Mouse (Mus musculus): ENCODE measurements around the gene Hist1h2af. TPM values are rescaled to one million over a fixed set of nuclear protein-coding genes. Genes with fewer than 3 reads are reported as not detected.
"Not testable (repeated sequence)": the region's sequence is repeated elsewhere in the genome, so short reads cannot be mapped to it uniquely, and the experiment has no call there.

Gene Hist1h2af
- polyA plus RNA-seq, 1 experiment from 2014 or later = 8.3 TPM

GRCm38 (mm10) chr13:23550761-23551145, 17.0 kb downstream of the Hist1h2af start:
- Histone ChIP-seq H3K27me3 (no peaks in the 10 kb centered on the region), H3K9me3 (replicated peaks) (no peaks in the 10 kb centered on the region), H3K4me3 (replicated peaks) (peak overlapping the region; percentile 56), H3K9ac (peak overlapping the region; percentile 62), H3K4me1 (replicated peaks) (peaks cover 61% of the 10 kb centered on the region), H3K36me3 (replicated peaks) (no peaks in the 10 kb centered on the region), H3K27ac (replicated peaks) (peak overlapping the region; percentile 95), H3K4me2 (peak overlapping the region; percentile 64)
- WGBS (ENCODE audit: insufficient replicate concordance) = 1% methylated on average over 3 of the region's 3 CpGs
- peak; percentile 1 for ATAC-seq (ENCODE audit: insufficient read depth)

GRCm38 (mm10) chr13:23551146-23551834, 17.6 kb downstream of the Hist1h2af start, which contains the start of gene Hist1h4f:
TSS of gene Hist1h4f (minus strand) at chr13:23551648.
- not testable (repeated sequence) for H3K9me3 ChIP-seq (replicated peaks); H3K27me3 ChIP-seq; H3K36me3 ChIP-seq (replicated peaks)
- Histone ChIP-seq H3K4me1 (replicated peaks) (peaks cover 59% of the 10 kb centered on the region), H3K4me2 (peak within 1 kb of the TSS; percentile 64), H3K4me3 (replicated peaks) (peak within 1 kb of the TSS; percentile 56), H3K27ac (replicated peaks) (peak within 1 kb of the TSS; percentile 95), H3K9ac (peak within 1 kb of the TSS; percentile 62)
- WGBS (ENCODE audit: insufficient replicate concordance) = under 1% methylated on average over 47 of the region's 47 CpGs
- ATAC-seq (ENCODE audit: insufficient read depth) = peak; percentile 64

GRCm38 (mm10) chr13:23551931-23552914, 18.5 kb downstream of the Hist1h2af start:
- WGBS (ENCODE audit: insufficient replicate concordance) = 30% methylated on average over 8 of the region's 8 CpGs
- H3K4me1 ChIP-seq (replicated peaks) = peaks cover 56% of the 10 kb centered on the region

GRCm38 (mm10) chr13:23552962-23553361, 19.3 kb downstream of the Hist1h2af start, which contains the start of gene Hist1h1d:
TSS of gene Hist1h1d (plus strand) at chr13:23553262.
- H3K4me3 ChIP-seq (replicated peaks) = peak within 1 kb of the TSS; percentile 56
- no peaks in the 10 kb centered on the region for H3K27me3 ChIP-seq
- H3K4me1 ChIP-seq (replicated peaks) = peaks cover 57% of the 10 kb centered on the region
- H3K27ac ChIP-seq (replicated peaks) = peak within 1 kb of the TSS; percentile 97
- peak within 1 kb of the TSS; percentile 71 for H3K4me2 ChIP-seq
- H3K9me3 ChIP-seq (replicated peaks) = no peaks in the 10 kb centered on the region
- ATAC-seq (ENCODE audit: insufficient read depth) = no peak
- no peaks in the 10 kb centered on the region for H3K36me3 ChIP-seq (replicated peaks)
- peak within 1 kb of the TSS; percentile 72 for H3K9ac ChIP-seq

More at GRCm38 (mm10) chr13:23551931-23552914, 18.5 kb downstream of the Hist1h2af start:
- ATAC-seq (ENCODE audit: insufficient read depth) = no peak
- Histone ChIP-seq H3K27me3 (no peaks in the 10 kb centered on the region), H3K4me2 (peak overlapping the region; percentile 64), H3K36me3 (replicated peaks) (no peaks in the 10 kb centered on the region), H3K9me3 (replicated peaks) (no peaks in the 10 kb centered on the region), H3K4me3 (replicated peaks) (peak overlapping the region; percentile 56), H3K9ac (peak overlapping the region; percentile 62), H3K27ac (replicated peaks) (peak overlapping the region; percentile 95)

- peaks cover 49% of the 10 kb centered on the region for H3K4me1 ChIP-seq (replicated peaks)
- WGBS (ENCODE audit: insufficient replicate concordance) = 12% methylated on average over 9 of the region's 9 CpGs
- H3K27me3 ChIP-seq = no peaks in the 10 kb centered on the region
- no peak for ATAC-seq (ENCODE audit: insufficient read depth)
- H3K9me3 ChIP-seq (replicated peaks) = no peaks in the 10 kb centered on the region
- H3K4me3 ChIP-seq (replicated peaks) = peak overlapping the region; percentile 61
- no peaks in the 10 kb centered on the region for H3K36me3 ChIP-seq (replicated peaks)
- peak overlapping the region; percentile 72 for H3K9ac ChIP-seq
- H3K4me2 ChIP-seq = peak overlapping the region; percentile 71
- peak overlapping the region; percentile 97 for H3K27ac ChIP-seq (replicated peaks)
Observed at GRCm38 (mm10) chr13:23554393-23554792, 20.7 kb downstream of the Hist1h2af start.

GRCm38 (mm10) chr13:23554925-23555838, 21.5 kb downstream of the Hist1h2af start:
- WGBS (ENCODE audit: insufficient replicate concordance) = under 1% methylated on average over 54 of the region's 54 CpGs
- Histone ChIP-seq H3K4me2 (peak overlapping the region; percentile 71), H3K36me3 (replicated peaks) (no peaks in the 10 kb centered on the region), H3K27ac (replicated peaks) (peak overlapping the region; percentile 97), H3K27me3 (no peaks in the 10 kb centered on the region), H3K9ac (peak overlapping the region; percentile 72), H3K4me3 (replicated peaks) (peak overlapping the region; percentile 61), H3K9me3 (replicated peaks) (no peaks in the 10 kb centered on the region), H3K4me1 (replicated peaks) (peaks cover 44% of the 10 kb centered on the region)
- peak; percentile 72 for ATAC-seq (ENCODE audit: insufficient read depth)

- H3K4me2 ChIP-seq = peak overlapping the region; percentile 71
- under 1% methylated on average over 18 of the region's 18 CpGs for WGBS (ENCODE audit: insufficient replicate concordance)
- H3K9ac ChIP-seq = peak overlapping the region; percentile 72
- H3K27me3 ChIP-seq = no peaks in the 10 kb centered on the region
- H3K27ac ChIP-seq (replicated peaks) = peak overlapping the region; percentile 97
- no peaks in the 10 kb centered on the region for H3K9me3 ChIP-seq (replicated peaks)
- no peaks in the 10 kb centered on the region for H3K36me3 ChIP-seq (replicated peaks)
- ATAC-seq (ENCODE audit: insufficient read depth) = peak; percentile 41
- H3K4me1 ChIP-seq (replicated peaks) = peaks cover 46% of the 10 kb centered on the region
- peak overlapping the region; percentile 61 for H3K4me3 ChIP-seq (replicated peaks)
Observed at GRCm38 (mm10) chr13:23555839-23556416, 22.2 kb downstream of the Hist1h2af start.

- Histone ChIP-seq H3K9me3 (replicated peaks) (no peaks in the 10 kb centered on the region), H3K4me2 (peak overlapping the region; percentile 71), H3K27ac (replicated peaks) (peak overlapping the region; percentile 97), H3K4me1 (replicated peaks) (peaks cover 41% of the 10 kb centered on the region), H3K36me3 (replicated peaks) (no peaks in the 10 kb centered on the region), H3K27me3 (no peaks in the 10 kb centered on the region), H3K9ac (peak overlapping the region; percentile 53; the same call in 1 of the 2 replicates), H3K4me3 (replicated peaks) (peak overlapping the region; percentile 61)
- ATAC-seq (ENCODE audit: insufficient read depth) = no peak
- WGBS (ENCODE audit: insufficient replicate concordance) = 57% methylated on average over 3 of the region's 3 CpGs
Observed at GRCm38 (mm10) chr13:23556906-23557305, 23.2 kb downstream of the Hist1h2af start.

- Histone ChIP-seq H3K4me1 (replicated peaks) (peaks cover 45% of the 10 kb centered on the region), H3K4me2 (peak overlapping the region; percentile 61), H3K9ac (peak overlapping the region; percentile 56), H3K27ac (replicated peaks) (peak overlapping the region; percentile 80), H3K4me3 (replicated peaks) (peak overlapping the region; percentile 43)
- not testable (repeated sequence) for ATAC-seq (ENCODE audit: insufficient read depth); H3K36me3 ChIP-seq (replicated peaks); H3K27me3 ChIP-seq; H3K9me3 ChIP-seq (replicated peaks)
- 23% methylated on average over 2 of the region's 2 CpGs for WGBS (ENCODE audit: insufficient replicate concordance)
Observed at GRCm38 (mm10) chr13:23560699-23561098, 27.0 kb downstream of the Hist1h2af start.

- WGBS (ENCODE audit: insufficient replicate concordance) = 0% methylated on average over 2 of the region's 5 CpGs
- Histone ChIP-seq H3K4me3 (replicated peaks) (peak overlapping the region; percentile 54), H3K9ac (peak overlapping the region; percentile 58; the same call in 1 of the 2 replicates), H3K4me1 (replicated peaks) (peaks cover 44% of the 10 kb centered on the region), H3K27ac (replicated peaks) (peak overlapping the region; percentile 98), H3K4me2 (peak overlapping the region; percentile 82)
- H3K27me3 ChIP-seq; H3K36me3 ChIP-seq (replicated peaks); ATAC-seq (ENCODE audit: insufficient read depth); H3K9me3 ChIP-seq (replicated peaks): not testable (repeated sequence)
Observed at GRCm38 (mm10) chr13:23561531-23561882, 27.8 kb downstream of the Hist1h2af start.
